In the genomic region with DNA sequence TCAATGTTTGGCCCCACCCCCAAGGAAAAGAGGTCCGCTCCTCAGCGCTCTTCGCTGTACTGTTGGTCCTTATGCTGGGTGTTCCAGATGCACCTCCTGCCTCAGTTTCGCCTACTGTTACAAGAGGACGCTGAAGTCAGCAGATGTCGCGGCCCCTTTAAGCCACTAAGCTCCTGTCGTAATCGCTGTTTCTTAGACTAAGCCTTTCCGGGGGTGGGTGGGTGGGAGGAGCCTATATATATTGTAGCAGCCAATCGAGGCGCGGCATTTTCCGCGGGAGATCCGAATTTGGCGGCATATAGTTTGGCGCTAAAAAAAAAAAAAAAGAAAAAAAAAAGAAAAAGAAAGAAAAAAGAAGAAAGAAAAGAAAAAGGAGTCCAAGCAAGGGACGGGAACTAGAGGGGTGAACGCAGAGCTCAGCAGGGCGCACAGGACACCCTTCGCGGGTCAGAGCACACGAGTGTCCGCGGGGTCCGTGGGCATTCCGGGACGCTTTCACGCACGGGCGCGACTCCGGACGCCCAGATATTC, we compare ENCODE assay signal across 8 mouse cellular contexts. TPM values are rescaled to one million over a fixed set of nuclear protein-coding genes. Genes with fewer than 3 reads are reported as not detected.
DNase-seq lines count a peak whose midpoint lies in the region; ATAC-seq and TF ChIP-seq lines count a peak whose summit lies in the region.

A gene (plus strand): TSS at position 384 of the 531 bp plus-strand sequence.

- peak; percentile 63 for ATAC-seq in intestine, embryonic 15.5 days
- ATAC-seq in liver, postnatal 0 days: peak; percentile 37
- peak; percentile 48; the same call in 1 of the 2 replicates for ATAC-seq in neural tube, embryonic 12.5 days (ENCODE audit: low FRiP score, low read depth)

- TF ChIP-seq CTCF in liver, postnatal 0 days (IDR thresholded peaks at IDR 0.05; ENCODE audit: low read depth): no peak

- H3K4me1 ChIP-seq in intestine, embryonic 15.5 days (replicated peaks): peaks cover 40% of the 10 kb centered on the region
- H3K4me1 ChIP-seq in liver, postnatal 0 days (ENCODE audit: insufficient read depth): peaks cover 42% of the 10 kb centered on the region
- H3K4me1 ChIP-seq in neural tube, embryonic 12.5 days: peaks cover 41% of the 10 kb centered on the region

- DNase-seq in ovary, postnatal 36 days (ENCODE audit: low spot score): peak; percentile 62
- no peak for DNase-seq in ovary, postnatal 10 days (ENCODE audit: low spot score)
- peak; percentile 63 for DNase-seq in c-Kit-positive CD71-negative TER-119-negative erythroid progenitor cells, embryonic 14.5 days (ENCODE audit: low read depth)
- peak; percentile 57 for DNase-seq in gastrocnemius, postnatal 25 days
- DNase-seq in liver, postnatal 0 days: peak; percentile 86
- peak; percentile 70 to 80 for DNase-seq in thymus, postnatal 10 days (ENCODE audit: low spot score in 2 of 2)

- peak within 1 kb of the TSS; percentile 97 for H3K4me2 ChIP-seq in intestine, embryonic 15.5 days (replicated peaks)
- peak within 1 kb of the TSS; percentile 90 for H3K4me2 ChIP-seq in liver, postnatal 0 days (ENCODE audit: low read depth, low read length)
- H3K4me2 ChIP-seq in neural tube, embryonic 12.5 days (replicated peaks): peak within 1 kb of the TSS; percentile 100

- H3K36me3 ChIP-seq in intestine, embryonic 15.5 days: no peaks in the 10 kb centered on the region
- H3K36me3 ChIP-seq in liver, postnatal 0 days (replicated peaks; ENCODE audit: insufficient read depth, low read length): peaks cover 9% of the 10 kb centered on the region
- H3K36me3 ChIP-seq in neural tube, embryonic 12.5 days: no peaks in the 10 kb centered on the region

- WGBS in intestine, embryonic 15.5 days: under 1% methylated on average over 35 of the region's 35 CpGs
- 2% methylated on average over 35 of the region's 35 CpGs for WGBS in liver, postnatal 0 days (ENCODE audit: insufficient replicate concordance)
- WGBS in neural tube, embryonic 12.5 days: under 1% methylated on average over 35 of the region's 35 CpGs

- H3K9ac ChIP-seq in intestine, embryonic 15.5 days: peak within 1 kb of the TSS; percentile 65
- peak within 1 kb of the TSS; percentile 96 for H3K9ac ChIP-seq in liver, postnatal 0 days (replicated peaks)
- H3K9ac ChIP-seq in neural tube, embryonic 12.5 days: peak within 1 kb of the TSS; percentile 78

- no peaks in the 10 kb centered on the region for H3K9me3 ChIP-seq in intestine, embryonic 15.5 days
- no peaks in the 10 kb centered on the region for H3K9me3 ChIP-seq in liver, postnatal 0 days (ENCODE audit: low read length)
- H3K9me3 ChIP-seq in neural tube, embryonic 12.5 days: no peaks in the 10 kb centered on the region

- H3K27ac ChIP-seq in intestine, embryonic 15.5 days: peak within 1 kb of the TSS; percentile 72
- H3K27ac ChIP-seq in liver, postnatal 0 days (ENCODE audit: low read depth): peak within 1 kb of the TSS; percentile 98
- H3K27ac ChIP-seq in neural tube, embryonic 12.5 days: no peak within 1 kb of the TSS

- H3K4me3 ChIP-seq in intestine, embryonic 15.5 days (replicated peaks): peak within 1 kb of the TSS; percentile 75
- H3K4me3 ChIP-seq in liver, postnatal 0 days (ENCODE audit: low read depth, low read length): peak within 1 kb of the TSS; percentile 79
- H3K4me3 ChIP-seq in neural tube, embryonic 12.5 days: peak within 1 kb of the TSS; percentile 62

- TF ChIP-seq EP300 in liver, postnatal 0 days (IDR thresholded peaks at IDR 0.05; ENCODE audit: low read depth): no peak

- H3K27me3 ChIP-seq in intestine, embryonic 15.5 days (replicated peaks): no peaks in the 10 kb centered on the region
- H3K27me3 ChIP-seq in liver, postnatal 0 days (ENCODE audit: insufficient read depth, low read length): no peaks in the 10 kb centered on the region
- H3K27me3 ChIP-seq in neural tube, embryonic 12.5 days (replicated peaks): no peaks in the 10 kb centered on the region; the same call in 1 of the 2 replicates

RNA-seq across cellular contexts. Expression of the gene that starts here (rescaled TPM):
- 1 to 10 TPM; 1.8 to 3.5 TPM for total RNA-seq in gastrocnemius, postnatal 25 days (2021)
- polyA plus RNA-seq in intestine, embryonic 15.5 days (2015; fragmentation: Nextera tagmentation; extraction: Ambion mirVana): 8.1 and 9.8 TPM in 2 replicates
- polyA plus RNA-seq in liver, postnatal 0 days (2015; fragmentation: Nextera tagmentation; extraction: Ambion mirVana): 48.6 and 50.2 TPM in 2 replicates
- 9.5 and 10.4 TPM in 2 replicates for polyA plus RNA-seq in neural tube, embryonic 12.5 days (2016; fragmentation: Nextera tagmentation; extraction: Ambion mirVana)
